Mouse (Mus musculus) layer of hippocampus, postnatal 14 days (tissue): ENCODE results near the gene Sgta. TPM values are rescaled to one million over a fixed set of nuclear protein-coding genes. Genes with fewer than 3 reads are reported as not detected.

Source experiments
- microRNA-seq, 2 experiments: library from miRNA; unstranded; fragments of <30 nt; microRNA quantifications; one replicate each; pipeline ENCODE4 v1.2.0; 2021
- total RNA-seq, 2 experiments: library from RNA; stranded (reverse); gene quantifications; 2 replicates each; pipeline ENCODE4 v1.2.3; 2021

Sgta gene
- total RNA-seq, 2 experiments from 2014 or later: 169 to 174 TPM

Small RNAs within 50 kb of the gene (microRNA-seq; reads per million reads assigned to microRNA genes)
- gene Mir5615-1 (0 reads per million in 2 experiments), gene Mir5615-2 (0 reads per million in 2 experiments)

Other genes with a start within 250 kb of the Sgta start
- 1 to 10 TPM; 2.1 to 2.6 TPM for gene Jsrp1, start 246.7 kb downstream of the Sgta start, total RNA-seq
- 100 to 1,000 TPM; 429 to 450 TPM for gene Oaz1, start 233.5 kb downstream of the Sgta start, total RNA-seq
- 10 to 100 TPM; 32.6 to 35.5 TPM for gene Lingo3, start 216.1 kb downstream of the Sgta start, total RNA-seq
- gene Lsm7, start 205.0 kb downstream of the Sgta start, total RNA-seq: 10 to 100 TPM; 47.7 to 50.5 TPM
- gene Sppl2b, start 204.9 kb downstream of the Sgta start, total RNA-seq: 10 to 100 TPM; 71.2 to 71.4 TPM
- gene Tmprss9, start 188.3 kb downstream of the Sgta start, total RNA-seq: under 1 TPM; 0.38 to 0.44 TPM
- gene Timm13, start 159.2 kb downstream of the Sgta start, total RNA-seq: 100 to 1,000 TPM; 161 to 172 TPM
- gene Lmnb2, start 141.9 kb downstream of the Sgta start, total RNA-seq: 10 to 100 TPM; 18.2 to 21.5 TPM
- 10 to 100 TPM; 14.0 to 17.6 TPM for gene Gadd45b, start 130.1 kb downstream of the Sgta start, total RNA-seq
- 100 to 1,000 TPM; 170 to 173 TPM for gene Gng7, start 45.2 kb downstream of the Sgta start, total RNA-seq
- 100 to 1,000 TPM; 100 to 105 TPM for gene Diras1, start 34.5 kb downstream of the Sgta start, total RNA-seq
- 10 to 100 TPM; 63.9 to 70.2 TPM for gene Slc39a3, start 22.8 kb downstream of the Sgta start, total RNA-seq
- 10 to 100 TPM; 52.6 TPM for gene Thop1, start 9.9 kb upstream of the Sgta start, total RNA-seq
- under 1 TPM; 0.17 to 0.46 TPM for gene Creb3l3, start 38.7 kb upstream of the Sgta start, total RNA-seq
- 100 to 1,000 TPM; 132 to 134 TPM for gene Map2k2, start 45.7 kb upstream of the Sgta start, total RNA-seq
- 10 to 100 TPM; 61.6 to 63.6 TPM for gene Zbtb7a, start 75.0 kb upstream of the Sgta start, total RNA-seq
- 10 to 100 TPM; 25.9 to 28.1 TPM for gene Pias4, start 107.7 kb upstream of the Sgta start, total RNA-seq
- 1,000 to 10,000 TPM; 1,016 to 1,032 TPM for gene Eef2, start 116.5 kb upstream of the Sgta start, total RNA-seq
- 10 to 100 TPM; 59.7 to 60.4 TPM for gene Dapk3, start 122.8 kb upstream of the Sgta start, total RNA-seq
- not detected for gene 4930442H23Rik, start 123.7 kb upstream of the Sgta start, total RNA-seq
- under 1 TPM in 1 of 2 experiments, not detected in 1; 0.26 TPM for gene Nmrk2, start 141.9 kb upstream of the Sgta start, total RNA-seq
- 100 to 1,000 TPM; 149 to 157 TPM for gene Atcay, start 170.7 kb upstream of the Sgta start, total RNA-seq
- gene Zfr2, start 173.0 kb upstream of the Sgta start, total RNA-seq: 10 to 100 TPM; 58.8 to 63.0 TPM
- gene Matk, start 192.8 kb upstream of the Sgta start, total RNA-seq: 100 to 1,000 TPM; 246 to 268 TPM
- gene Mrpl54, start 206.8 kb upstream of the Sgta start, total RNA-seq: 10 to 100 TPM; 36.5 to 50.4 TPM
- gene Apba3, start 206.8 kb upstream of the Sgta start, total RNA-seq: 10 to 100 TPM; 39.9 to 41.8 TPM
- 1 to 10 TPM; 1.6 to 2.5 TPM for gene Tjp3, start 231.4 kb upstream of the Sgta start, total RNA-seq
- 100 to 1,000 TPM; 330 to 352 TPM for gene Pip5k1c, start 232.8 kb upstream of the Sgta start, total RNA-seq